Mouse (Mus musculus) embryo, embryonic 10 days (tissue): ENCODE results near the gene Tshr.

Source experiments
- DNase-seq: peaks from one replicate; pipeline ENCODE4 v3.0.0-alpha.2; 2015; ENCODE audit warnings: low spot score

Gene Tshr

DNA sequence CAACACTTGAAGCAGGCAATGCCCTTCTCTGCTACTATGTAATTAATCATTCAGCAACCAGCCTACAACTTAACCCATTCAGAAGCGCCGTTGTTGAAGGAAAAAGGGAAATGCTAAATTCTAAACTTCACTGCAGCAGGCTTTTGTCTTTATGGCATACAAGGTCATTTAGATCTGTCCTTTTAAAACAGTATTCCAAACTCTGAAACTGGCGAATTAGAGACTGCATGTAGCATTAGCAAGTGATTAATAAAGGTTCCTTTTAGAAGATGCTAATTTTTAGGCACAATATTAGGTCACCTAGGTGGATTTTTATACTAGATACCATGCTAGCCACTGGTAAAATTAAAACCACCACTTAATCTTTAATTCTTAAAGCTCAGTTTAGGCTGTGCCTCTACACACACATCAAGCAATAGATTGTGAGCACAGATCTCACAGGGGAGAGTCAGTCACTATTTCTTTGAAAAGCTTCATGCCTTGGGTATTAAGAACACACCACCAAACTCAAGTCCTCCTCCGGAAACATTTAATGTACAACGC is 203.2 kb downstream of the Tshr start:
- DNase-seq, result peak; percentile 43

DNA sequence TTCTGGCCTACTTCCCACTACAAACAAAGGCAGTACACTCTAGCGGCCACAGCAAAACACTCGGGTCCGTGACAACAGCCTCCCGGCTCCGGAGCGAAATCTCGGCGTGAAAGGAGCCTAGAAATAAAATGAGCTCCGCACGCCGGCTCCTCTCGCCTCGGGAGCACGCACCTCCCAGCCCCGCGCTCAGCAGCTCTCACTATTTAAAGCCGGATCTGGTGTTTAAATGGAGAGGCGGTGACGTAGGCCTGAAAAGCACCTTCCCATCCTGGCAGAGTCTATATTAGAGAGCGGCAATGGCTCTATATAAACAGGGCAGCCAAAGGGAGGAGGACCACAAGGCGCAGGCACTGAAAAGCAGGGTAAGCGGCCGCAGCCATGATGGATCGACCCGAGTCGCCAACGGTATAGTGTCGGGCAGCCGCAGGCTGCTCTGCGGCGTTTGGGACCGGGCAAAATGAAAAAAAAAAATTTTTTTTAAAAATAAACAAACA is 203.9 kb downstream of the Tshr start:
- DNase-seq, result peak; percentile 96

DNA sequence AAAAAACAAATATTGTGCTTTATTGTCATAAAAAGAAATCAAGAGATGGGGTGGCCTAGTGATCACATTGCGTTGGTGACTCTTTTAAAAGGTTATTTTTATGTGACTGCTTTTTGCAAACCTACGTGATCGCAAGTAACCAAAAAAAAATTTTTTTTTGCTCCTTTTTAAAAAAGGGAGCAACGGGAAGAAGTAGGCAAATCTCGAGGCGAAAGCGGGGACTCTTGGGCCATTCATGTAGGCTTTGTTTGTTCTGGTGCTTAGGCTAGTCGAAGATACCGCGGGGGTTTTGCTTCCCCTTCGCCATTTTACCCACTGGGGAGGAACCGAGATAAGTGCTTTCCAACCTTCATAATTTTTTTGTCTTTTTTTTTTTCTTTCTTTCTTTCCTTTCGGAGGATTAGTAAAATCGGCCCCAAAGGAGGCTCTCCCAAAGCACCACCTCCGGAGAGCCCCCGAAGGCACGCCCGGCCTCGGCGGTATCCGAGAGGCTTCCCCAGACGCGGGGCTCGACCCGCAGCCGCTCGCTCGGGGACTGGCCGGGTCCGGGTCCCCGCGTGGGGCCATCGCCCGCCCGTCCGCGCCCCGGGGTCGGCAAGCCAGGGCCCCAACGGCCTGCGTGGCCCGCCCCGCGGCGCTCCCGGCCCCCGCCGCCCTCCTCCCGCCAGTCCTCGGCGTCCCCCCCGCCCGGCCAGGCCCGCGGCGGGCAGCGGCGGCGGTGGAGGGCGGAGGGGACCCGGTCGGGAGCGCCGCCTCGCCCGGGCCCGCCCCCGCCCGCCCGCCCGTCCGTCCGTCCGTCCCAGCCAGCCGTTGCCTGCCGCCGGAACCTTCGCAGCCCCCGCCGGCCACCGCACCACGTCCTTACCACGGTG is 204.5 kb downstream of the Tshr start:
- peak; percentile 58 for DNase-seq

DNA sequence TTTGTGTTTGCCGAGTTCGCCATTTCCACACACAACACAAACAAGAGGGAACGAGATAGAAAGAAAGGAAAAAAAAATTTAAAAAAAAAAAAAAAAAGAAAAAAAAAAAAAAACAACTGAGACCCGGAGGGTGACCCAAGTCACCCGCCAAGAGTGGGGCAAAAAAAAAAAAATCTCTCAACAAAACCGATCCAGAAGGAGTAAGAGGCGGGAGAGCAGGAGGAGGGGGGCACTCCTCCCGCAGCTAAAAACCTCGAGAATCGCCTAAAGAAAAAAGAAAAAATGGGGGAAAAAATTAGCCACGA is 205.1 kb downstream of the Tshr start:
- no peak for DNase-seq

DNA sequence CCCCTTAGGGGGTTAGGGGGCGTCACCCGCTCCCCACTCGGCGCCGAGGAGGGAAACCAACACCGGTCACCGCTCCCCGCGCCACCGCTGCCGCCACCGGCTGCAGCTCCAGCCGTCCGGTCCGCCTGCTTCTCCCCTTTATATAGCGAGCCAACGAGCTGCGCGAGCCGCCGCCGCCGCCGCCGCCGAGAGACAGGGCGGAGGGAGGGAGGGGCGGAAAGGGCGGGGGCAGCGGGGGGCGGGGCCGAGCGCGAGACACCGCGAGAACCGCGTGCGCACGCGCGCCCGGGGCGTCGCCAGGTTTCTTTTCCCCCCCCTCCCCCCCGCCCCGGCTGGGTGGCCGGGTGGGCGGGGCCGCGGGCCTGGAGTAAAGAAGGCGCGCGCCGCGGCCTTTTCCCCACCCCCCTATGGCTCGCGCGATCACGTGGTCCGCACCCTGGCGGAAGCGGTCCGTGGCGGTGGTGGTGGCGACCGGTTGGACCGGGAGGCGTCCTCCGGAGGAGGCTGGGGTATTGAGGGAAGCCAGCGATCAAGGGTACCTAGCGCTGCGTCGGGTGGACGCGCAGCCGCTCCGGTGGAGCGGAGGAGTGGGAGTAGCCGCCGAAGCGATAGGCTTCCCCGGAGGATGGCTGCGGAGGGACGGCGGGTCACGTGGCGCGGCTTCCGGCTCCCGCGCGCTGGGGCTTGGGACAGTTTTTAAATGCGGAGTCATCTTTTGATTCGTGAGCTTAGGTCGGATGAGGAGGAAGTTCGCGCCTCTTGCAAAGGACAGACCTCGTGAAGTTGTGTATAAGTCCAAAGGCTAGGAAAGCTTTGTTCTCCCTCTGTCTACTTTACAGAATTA is 205.7 kb downstream of the Tshr start, which contains the start of gene Gtf2a1:
Gene Gtf2a1, minus strand, starts transcription at position 641 of the 844 bp plus-strand sequence.
- peak; percentile 95 for DNase-seq

DNA sequence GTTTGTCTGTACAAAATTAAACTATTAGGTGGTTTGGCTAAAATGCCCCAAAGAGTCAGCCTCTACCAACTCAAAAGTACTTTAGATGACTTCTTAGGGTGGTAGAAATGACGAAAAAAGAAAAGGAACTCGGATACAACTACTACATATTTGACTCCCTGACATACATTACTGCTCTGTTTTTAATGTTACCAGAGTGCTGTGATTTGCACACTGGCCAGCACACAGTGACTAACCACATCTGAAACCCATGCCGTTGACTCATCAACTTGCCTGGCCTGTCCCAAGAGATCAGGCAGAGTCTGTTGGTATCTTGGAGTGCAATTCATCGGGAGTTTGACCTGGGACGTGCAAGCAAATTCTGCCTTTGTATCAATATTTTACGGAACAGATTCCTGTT is 206.4 kb downstream of the Tshr start:
- DNase-seq, result peak; percentile 58

DNA sequence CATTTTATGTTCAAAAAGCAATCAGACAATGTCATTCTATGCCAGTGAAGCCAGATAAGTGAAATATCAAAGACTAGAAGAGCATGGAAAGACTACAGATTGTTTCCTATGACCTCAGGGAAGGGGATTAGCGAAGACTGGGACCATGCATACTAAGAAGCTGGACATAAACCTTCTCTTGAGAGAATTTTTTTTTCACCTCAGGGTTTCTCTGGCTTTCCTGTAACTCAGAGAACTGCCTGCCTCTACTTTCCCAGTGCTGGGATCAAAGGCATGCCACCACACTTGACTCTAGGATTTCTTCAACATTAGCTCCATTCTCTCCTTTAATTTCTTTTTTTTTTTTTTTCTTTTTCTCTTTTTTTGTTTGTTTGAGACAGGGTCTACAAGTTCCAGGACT is 206.8 kb downstream of the Tshr start:
- no peak for DNase-seq

DNA sequence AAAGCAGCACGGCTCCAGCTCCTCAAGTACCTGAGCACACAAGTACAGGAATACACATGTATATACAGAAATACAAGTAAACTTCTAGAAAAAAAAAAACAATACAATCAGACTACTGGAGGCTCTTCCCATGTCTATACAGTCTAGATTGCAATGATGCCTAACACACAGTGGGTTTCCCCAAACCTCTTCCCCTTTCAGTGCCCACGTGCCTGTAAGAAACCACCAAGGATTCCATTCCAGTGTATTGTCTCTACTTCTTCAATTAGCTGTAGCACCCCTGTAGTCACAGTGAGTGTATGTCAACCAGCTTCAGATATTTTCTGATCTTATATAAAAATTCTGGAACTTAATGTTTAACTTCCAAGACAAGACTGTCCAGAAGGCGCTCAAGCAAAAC is 207.8 kb downstream of the Tshr start:
- no peak for DNase-seq
